Mouse (Mus musculus): ENCODE results near the gene Gm43191.
"Not testable (repeated sequence)": the region's sequence is repeated elsewhere in the genome, so short reads cannot be mapped to it uniquely, and the experiment has no call there.

Gm43191 gene

DNA sequence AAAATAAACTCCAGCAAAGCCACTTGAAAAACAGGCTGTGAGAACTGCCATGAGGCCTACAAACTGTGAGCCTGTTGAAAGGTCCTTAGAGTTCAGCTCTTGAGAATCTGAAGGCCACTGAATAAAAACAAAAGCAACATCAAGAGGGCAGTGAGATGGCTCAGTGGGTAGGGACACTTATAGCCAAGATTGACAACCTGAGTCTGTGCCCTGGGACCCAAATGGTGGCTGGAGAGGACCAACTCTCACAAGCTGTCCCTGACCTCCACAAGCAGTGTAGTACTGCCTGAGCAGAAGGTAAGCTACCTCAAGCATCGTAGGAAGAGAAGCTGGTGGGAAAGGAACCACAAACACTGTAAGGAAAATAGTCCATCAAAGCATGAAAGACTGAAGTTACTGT, at the start of gene Gm43191:
Gene Gm43191 (minus strand): TSS at position 101 of the 400 bp plus-strand sequence.
- DNase-seq (ENCODE audit: inconsistent age in 2 of 2, low spot score in 1 of 2): no peak

GRCm38 (mm10) chr3:116729483-116730174, 48.6 kb upstream of the Gm43191 start:
- DNase-seq (ENCODE audit: inconsistent age in 2 of 2, low spot score in 1 of 2): no peak

GRCm38 (mm10) chr3:116726807-116727206, 45.7 kb upstream of the Gm43191 start:
- no peak for DNase-seq (ENCODE audit: inconsistent age in 2 of 2, low spot score in 1 of 2)

DNA sequence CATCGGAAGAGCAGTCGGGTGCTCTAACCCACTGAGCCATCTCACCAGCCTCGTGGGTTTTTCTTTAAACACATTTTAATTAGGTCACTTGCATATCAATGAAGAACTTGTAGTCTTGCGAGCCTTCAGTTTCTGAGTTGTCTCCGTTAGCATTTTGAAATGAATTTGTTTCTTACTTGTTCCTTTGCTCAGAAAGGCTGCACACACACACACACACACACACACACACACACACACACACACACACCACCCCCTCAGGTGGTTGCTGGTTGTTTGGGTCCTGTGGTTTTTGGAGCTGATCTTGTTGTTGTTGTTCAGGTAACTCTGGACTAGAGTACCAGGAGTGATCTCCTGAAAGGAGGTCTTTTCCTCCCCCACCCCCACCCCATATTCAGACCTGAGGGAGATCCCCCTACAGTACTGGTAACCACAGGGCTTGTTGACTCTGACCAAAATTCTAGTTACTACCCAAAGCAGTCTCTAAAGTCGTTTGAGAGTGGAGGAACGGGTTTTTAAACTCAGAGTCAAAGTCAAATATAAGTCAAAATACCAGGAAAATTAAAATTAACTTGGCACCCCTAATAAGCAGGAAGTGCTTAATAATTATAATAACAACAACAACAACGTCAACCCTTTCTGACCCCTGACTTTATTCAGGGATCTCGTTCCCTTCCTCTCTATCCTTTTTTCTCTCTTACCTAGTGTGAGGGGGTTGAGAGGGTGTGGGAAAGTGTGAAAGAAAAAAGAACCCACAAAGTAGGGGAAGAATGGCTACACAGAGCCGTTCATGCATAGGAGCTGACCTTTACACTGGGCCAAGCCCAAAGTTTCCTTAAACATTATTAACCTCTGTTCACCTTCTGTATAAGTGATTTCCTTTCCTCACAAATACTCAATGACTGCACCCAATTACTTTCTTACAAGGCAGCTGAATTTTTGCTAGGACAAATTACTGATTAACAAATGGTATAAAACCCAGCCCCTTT, 42.7 kb upstream of the Gm43191 start:
- DNase-seq (ENCODE audit: inconsistent age in 2 of 2, low spot score in 1 of 2): no peak

DNA sequence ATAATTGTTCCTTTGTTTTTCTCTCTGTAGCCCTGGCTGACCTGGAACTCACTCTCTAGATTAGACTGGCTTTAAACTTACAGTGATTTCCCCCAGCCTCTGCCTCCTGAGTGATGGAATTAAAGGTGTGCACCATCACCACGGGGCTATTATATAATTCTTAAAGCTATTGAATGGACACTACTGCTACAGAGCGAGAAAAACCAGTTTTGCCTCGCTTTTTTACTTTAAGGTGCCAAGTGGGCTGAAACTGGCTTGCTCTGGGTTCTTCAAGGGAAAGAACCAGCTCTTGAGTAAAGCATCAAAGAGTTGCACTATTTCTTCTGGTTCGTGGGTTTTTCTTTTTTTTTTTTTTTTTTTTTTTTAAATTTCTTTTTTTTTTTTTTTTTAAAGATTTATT, 41.9 kb upstream of the Gm43191 start:
- no peak for DNase-seq (ENCODE audit: inconsistent age in 2 of 2, low spot score in 1 of 2)

DNA sequence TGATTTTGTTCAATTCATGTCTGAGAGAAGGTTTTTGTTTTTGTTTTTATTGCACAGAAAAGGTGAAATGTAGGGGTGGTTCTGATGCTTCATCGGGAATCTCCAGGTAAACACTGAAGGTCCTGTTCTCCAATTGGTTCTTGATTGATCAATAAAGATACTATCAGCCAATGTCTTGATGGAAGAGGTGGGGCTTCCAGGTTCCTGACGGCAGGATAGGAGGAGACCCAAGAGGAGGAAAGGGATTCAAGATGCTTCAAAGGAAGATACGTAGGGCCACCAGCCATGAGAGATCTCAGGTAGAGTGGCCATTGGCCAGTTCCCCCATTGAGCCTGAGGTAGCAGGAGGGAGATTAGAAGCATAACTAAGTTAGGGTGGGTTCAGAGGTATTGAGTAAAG, 37.9 kb upstream of the Gm43191 start:
- no peak for DNase-seq (ENCODE audit: inconsistent age in 2 of 2, low spot score in 1 of 2)

DNA sequence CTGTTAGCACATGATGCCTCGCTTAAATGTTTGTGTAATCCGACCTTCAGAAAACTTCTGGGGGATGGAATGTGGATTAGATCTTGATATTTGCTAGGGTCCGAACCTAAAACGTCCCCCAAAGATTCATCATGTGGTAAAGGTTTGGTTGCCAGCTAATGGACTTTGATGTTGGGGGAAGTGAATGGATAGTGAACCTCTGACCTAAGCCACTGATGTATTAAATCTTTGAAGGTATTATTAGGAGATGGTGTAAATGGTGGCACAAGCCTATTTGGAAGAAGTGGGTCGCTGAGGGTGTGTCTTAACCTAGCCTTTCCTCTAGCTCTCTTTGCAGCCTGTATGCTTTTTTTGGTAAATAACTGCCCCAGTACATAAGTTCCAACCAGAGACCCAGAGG, 32.0 kb upstream of the Gm43191 start:
- DNase-seq (ENCODE audit: inconsistent age in 2 of 2, low spot score in 1 of 2): peak in 1 of 2 experiments; percentile 24

DNA sequence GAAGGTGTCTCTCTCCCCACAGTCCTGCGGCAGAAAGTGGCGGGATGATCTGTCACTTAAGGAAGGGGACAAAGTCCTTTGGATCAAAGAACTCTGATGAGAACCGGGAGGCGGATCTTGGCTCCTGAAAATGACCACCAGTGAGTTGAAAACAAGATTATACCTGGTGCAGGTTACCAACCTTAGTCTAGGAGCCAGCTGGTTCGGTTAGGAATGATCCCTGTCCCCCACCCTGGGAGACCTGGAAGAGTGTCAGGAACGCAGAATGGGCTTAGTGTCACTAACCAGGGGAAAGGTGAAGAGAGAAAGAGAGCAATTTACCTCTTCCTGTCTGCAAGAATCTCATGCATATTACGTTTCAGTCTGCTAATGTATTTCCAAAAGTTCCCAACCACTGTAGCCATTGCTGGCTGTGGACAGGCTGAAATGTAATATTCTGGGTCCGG, 31.4 kb upstream of the Gm43191 start, which contains the start of gene Slc35a3:
Gene Slc35a3 (minus strand): TSS at position 396 of the 446 bp plus-strand sequence.
- DNase-seq (ENCODE audit: inconsistent age in 2 of 2, low spot score in 1 of 2): no peak

DNA sequence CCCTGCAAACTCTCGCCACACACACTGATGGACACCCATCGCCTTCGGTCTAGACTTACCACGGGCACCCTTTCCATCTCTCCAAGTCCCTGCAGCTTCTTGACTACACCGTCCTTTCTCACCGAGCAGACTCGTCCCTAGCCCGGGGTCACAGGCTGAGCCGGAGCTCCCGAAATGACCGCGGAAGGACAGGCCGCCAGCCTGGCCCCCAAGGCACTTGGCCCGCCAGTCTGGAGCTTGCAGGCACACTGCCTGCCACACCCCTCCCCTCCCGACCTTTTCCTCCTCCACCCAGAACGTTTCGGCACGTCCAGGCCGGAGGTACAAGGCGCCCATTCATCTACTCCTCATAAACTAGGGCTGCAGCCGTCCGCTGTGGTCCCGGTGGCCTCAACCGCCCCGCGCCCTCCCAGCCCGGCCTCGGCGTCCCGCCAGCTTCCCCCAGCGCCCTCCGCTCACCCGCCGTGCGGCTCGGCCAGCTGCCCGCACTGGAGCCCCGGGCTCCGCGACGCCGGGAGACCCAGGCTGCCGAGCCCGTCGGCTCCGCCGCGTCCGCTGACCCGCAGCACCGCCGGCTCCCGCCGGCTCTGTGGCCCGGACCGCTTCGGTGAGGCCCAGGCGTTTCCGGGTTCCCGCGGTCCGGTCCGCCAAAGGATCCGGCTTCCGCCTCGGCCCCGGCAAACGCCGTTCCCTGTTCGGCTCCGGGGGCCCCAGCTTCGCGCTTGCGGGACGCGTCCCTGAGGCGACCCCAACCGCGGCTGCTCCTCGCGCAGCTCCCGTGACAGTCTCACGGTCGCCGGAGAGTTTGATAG, 30.8 kb upstream of the Gm43191 start:
- peak; percentile 85 to 96 for DNase-seq (ENCODE audit: inconsistent age in 2 of 2, low spot score in 1 of 2)

- no peak for DNase-seq (ENCODE audit: inconsistent age in 2 of 2, low spot score in 1 of 2)
Measured at GRCm38 (mm10) chr3:116710941-116711340, 29.9 kb upstream of the Gm43191 start.

- DNase-seq (ENCODE audit: inconsistent age in 2 of 2, low spot score in 1 of 2): no peak
Measured at GRCm38 (mm10) chr3:116705637-116706204, 24.7 kb upstream of the Gm43191 start.

GRCm38 (mm10) chr3:116703835-116704234, 22.8 kb upstream of the Gm43191 start:
- no peak for DNase-seq (ENCODE audit: inconsistent age in 2 of 2, low spot score in 1 of 2)

- DNase-seq (ENCODE audit: inconsistent age in 2 of 2, low spot score in 1 of 2): no peak
Measured at GRCm38 (mm10) chr3:116702647-116703272, 21.7 kb upstream of the Gm43191 start.

- DNase-seq (ENCODE audit: inconsistent age in 2 of 2, low spot score in 1 of 2): no peak
Measured at GRCm38 (mm10) chr3:116701601-116702000, 20.5 kb upstream of the Gm43191 start.

- DNase-seq (ENCODE audit: inconsistent age in 2 of 2, low spot score in 1 of 2): peak in 1 of 2 experiments; percentile 38
Measured at GRCm38 (mm10) chr3:116698786-116699185, 17.7 kb upstream of the Gm43191 start.

- DNase-seq (ENCODE audit: inconsistent age in 2 of 2, low spot score in 1 of 2): no peak
Measured at GRCm38 (mm10) chr3:116695666-116695985, 14.6 kb upstream of the Gm43191 start.

GRCm38 (mm10) chr3:116694955-116695665, 14.1 kb upstream of the Gm43191 start:
- DNase-seq (ENCODE audit: inconsistent age in 2 of 2, low spot score in 1 of 2): no peak

DNA sequence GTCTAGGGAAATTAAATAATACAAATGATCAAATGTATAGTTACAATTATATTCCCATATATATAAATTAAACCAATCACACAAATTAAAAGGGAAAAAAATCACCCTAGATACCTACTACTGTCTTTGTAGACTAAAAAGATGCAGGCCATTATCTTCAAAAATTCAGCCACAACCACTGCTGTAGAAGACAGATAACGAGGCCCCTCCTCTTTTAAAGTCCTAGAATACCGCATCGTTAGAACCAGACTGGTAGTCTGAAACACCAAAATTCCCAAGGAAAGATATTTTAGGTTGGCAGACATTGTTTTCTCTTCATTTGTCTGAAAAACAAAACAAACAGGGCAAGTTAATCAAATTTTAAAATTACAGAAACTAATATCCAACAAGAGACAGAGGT, 13.3 kb upstream of the Gm43191 start:
- no peak for DNase-seq (ENCODE audit: inconsistent age in 2 of 2, low spot score in 1 of 2)

GRCm38 (mm10) chr3:116664281-116664680, 16.8 kb downstream of the Gm43191 start:
- DNase-seq (ENCODE audit: inconsistent age in 2 of 2, low spot score in 1 of 2): not testable (repeated sequence)

DNA sequence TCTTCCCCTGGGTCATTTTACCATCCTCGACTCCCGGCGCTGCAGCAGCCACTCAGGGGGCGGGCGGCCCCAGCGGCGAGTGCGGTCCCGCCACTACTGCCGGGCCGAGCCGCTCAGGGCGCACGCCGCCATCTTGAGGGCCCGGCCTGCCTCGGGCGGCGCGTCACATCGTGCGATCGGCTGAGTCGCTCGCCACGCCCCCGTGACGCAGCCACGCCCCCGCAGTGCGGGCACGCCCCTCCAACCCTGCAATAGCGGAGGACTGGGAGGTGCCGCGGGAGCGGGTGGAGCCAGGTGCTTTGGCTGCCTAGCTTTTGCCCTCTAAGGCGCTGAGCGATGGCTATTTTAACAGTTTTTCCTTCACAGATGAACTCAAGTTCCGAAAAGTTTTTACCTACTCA, 18.6 kb downstream of the Gm43191 start, which contains the start of gene Mfsd14a:
Gene Mfsd14a (minus strand): TSS at position 215 of the 401 bp plus-strand sequence.
- DNase-seq (ENCODE audit: inconsistent age in 2 of 2, low spot score in 1 of 2): peak; percentile 99 to 100
